Mouse (Mus musculus) layer of hippocampus, adult 8-10 months (tissue): ENCODE results near the gene Aak1. TPM values are rescaled to one million over a fixed set of nuclear protein-coding genes. Genes with fewer than 3 reads are reported as not detected.
"Not testable (repeated sequence)": the region's sequence is repeated elsewhere in the genome, so short reads cannot be mapped to it uniquely, and the experiment has no call there.

Experiments
- DNase-seq, 2 experiments: peaks; one replicate each; pipeline ENCODE4 v3.0.0; 2022; ENCODE audit warnings: low spot score in 2 of 2
- total RNA-seq, 4 experiments: library from RNA; stranded (reverse); gene quantifications; 2 replicates each; pipeline ENCODE4 v1.2.4; 2022

Aak1 gene
- total RNA-seq, 4 experiments from 2014 or later: 392 to 484 (median 448) TPM

DNA sequence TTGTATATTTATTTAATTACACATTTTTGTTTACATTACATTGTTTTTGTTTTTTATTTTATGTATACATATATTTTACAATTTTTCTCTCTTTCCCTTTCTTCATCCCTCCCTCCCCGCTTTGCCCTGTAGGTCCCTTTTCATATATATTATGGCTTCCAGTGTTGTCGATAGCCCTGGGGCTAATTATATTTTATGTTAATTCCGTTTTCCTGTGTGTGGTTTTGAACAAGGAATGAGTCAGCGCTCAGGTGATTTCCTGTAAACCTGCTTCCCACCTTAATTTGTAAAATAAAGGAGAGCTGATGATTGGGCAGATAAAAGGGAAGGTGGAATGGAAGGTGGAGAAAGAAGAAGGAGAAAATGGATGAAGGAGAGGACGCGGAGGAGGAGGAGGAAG, 159.6 kb downstream of the Aak1 start, which contains the start of gene Nfu1:
Nfu1 (plus strand) TSS at position 350 of the 400 bp plus-strand sequence.
- DNase-seq: no peak

DNA sequence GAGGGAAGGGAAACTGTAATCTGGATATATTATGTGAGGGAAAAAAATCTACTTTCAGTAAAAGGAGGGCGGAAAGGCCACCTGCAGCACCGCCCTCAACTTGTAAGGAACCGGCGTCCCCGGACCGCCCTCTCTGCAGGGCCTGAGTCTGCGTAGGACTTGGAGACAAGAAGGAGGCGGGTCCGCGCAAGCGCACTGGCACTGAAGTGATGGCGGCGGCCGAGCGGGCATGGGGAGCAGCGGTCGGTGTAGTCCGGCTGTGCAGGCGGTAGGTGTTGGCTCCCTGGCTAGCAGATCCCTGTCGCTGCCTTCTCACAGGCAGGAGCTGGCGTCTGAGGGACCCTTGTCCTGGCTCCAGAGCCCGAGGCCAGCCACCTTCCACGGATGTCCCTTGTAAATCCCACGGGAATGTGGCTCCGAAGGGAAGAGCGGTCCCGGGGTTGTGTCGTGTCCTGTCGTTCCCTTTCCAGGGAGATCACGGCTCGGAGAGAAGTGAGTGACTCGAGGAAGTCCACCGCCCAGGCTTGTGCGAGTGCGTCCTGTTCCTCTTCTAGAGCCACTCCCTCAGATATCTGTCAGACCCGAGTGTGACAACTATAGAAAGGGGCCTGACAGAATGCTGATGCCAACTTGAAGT, 160.5 kb downstream of the Aak1 start:
- DNase-seq: peak; percentile 90 to 94

- DNase-seq: no peak
Measured at GRCm38 (mm10) chr6:87016916-87017315, 167.6 kb downstream of the Aak1 start.

GRCm38 (mm10) chr6:87018874-87019273, 169.6 kb downstream of the Aak1 start:
- no peak for DNase-seq

DNA sequence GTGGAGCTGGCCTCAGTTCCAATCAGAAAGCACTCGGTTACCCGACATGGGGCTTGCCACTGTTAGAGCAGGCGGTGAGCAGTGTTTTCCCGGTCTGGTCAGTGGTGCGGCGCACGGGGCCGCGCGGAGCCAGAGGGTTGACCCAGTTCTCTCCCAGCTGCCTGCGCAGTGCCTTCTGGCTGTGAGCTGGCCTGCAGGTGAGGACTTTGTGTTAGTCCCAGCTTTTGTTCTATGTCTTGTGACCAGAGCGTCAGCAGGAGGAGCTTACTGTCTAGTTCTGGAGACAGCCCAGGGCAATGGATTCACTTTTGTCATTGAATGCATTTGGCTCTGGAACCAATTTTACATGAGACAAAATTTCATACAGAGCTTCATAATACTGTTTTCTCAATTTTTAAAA, 172.5 kb downstream of the Aak1 start:
- DNase-seq: no peak

- DNase-seq: no peak
Measured at GRCm38 (mm10) chr6:87026980-87027379, 177.7 kb downstream of the Aak1 start.

- no peak for DNase-seq
Measured at GRCm38 (mm10) chr6:87028881-87029280, 179.6 kb downstream of the Aak1 start.

GRCm38 (mm10) chr6:87031310-87031709, 182.0 kb downstream of the Aak1 start:
- DNase-seq: not testable (repeated sequence)

- DNase-seq: no peak
Measured at GRCm38 (mm10) chr6:87032401-87032800, 183.1 kb downstream of the Aak1 start.

GRCm38 (mm10) chr6:87034395-87034794, 185.1 kb downstream of the Aak1 start:
- DNase-seq: no peak

DNA sequence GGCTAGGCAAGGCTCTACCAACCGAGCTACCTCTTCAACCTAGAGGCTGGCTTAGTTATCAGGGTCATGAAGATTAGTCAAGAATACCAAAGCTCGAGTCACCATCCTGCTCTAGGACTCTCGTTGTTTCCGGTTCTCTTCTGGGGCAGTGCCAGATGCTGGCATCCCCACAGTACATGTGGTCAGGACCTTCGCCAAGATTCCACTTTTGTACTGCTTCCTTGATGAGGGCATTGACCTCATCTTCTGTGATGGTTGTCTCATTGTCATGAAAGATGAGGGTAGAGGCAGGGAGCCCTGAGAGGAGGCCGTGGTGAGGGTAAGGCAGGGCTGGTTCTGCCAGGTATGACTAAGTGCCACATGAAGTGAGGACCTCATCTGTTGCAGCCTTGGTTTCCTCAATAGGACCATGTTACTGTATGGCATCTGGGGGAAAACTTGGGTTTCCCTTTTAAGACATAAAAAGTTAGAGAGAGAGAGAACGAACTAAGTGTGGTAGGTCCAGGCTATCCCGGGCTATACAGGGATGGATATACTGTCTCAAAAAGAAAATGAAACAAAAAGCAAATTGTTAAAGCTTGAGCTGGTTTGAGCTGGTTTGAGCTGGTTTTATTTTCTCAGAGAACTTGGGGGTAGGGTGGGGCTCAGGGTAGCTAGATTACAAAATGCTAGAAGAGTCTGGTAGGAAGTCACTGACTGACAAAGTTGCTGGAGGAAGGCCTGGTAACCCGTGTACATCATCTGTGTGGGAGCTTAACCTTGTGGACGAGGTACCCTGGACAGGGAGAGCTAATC, 188.7 kb downstream of the Aak1 start:
- no peak for DNase-seq

- DNase-seq: no peak
Measured at GRCm38 (mm10) chr6:87039161-87039560, 189.8 kb downstream of the Aak1 start.

GRCm38 (mm10) chr6:87040971-87041370, 191.7 kb downstream of the Aak1 start:
- DNase-seq: no peak

DNA sequence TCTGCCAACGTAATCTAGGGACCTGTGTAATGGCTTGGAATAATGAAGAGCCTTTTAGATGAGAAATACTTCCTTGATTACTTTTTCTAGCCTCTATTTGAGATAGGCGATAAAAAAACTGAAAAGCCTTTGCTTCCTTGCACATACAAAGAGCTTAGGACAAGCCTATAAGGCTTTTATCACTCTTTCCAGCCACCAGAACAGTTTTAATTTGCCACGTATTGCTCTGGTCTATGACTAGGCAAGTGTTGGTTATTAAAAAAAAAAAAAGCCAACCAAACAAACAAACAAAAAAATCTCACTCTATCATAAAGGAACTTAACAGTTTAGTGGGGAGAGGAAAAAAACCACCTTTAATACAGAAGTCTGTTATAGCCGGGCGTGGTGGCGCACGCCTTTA, 192.1 kb downstream of the Aak1 start:
- DNase-seq: no peak

DNA sequence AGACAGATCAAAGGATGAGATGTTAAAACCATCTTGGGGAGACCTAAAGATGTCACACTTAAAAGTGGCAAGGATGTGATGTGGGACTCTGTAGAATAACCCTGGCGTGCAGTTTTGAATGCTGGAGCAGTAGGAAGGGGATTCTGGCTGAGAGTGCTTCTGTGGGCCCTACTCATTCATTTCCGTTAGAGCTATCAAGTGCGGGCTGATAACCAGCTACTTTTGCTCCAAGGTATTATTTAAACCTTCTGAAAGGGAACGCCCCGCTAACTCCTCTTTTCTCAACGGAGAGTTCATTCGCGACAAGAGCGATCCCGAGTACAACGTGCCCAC, 192.7 kb downstream of the Aak1 start:
- no peak for DNase-seq

DNA sequence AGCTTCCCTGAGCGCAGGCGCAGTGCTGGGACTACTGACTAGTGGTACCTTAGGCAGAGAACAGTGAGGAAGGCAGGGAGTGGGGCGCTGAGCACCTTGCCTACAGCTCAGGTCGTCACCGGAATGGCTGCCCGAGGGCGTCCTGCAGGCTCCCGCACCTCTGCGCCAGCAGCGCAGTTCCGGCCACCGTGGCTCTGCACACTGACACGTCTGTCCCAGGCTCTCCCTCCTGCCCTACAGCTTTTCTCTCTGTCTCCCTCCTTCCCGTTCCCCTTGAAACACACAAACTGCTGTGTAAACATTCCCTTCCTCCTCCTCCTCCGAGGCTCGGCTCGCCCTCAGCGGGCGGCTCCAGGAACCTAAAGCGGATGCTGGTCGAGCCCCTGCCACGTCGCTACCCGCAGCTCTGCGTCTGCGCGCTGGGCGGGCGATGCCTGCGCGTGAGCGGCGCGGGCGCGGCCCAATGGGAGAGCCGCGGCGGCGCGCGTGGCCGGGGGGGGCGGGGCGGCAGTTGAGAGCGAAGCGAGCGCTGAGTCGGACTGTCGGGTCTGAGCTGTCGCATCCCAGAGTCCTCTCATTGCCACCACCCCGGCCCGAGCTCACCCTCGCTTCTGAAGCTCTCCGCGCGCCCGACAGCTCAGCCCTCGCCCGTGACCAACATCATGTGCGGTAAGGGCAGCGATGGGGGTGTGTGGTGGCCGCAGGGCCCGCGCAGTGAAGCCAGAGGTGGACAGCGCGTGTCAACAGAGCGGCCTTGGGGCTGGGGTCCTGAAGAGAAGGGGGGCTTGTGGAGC, 193.2 kb downstream of the Aak1 start, which contains the start of gene Gfpt1:
Gfpt1 (plus strand) TSS at position 510 of the 794 bp plus-strand sequence.
- DNase-seq: peak; percentile 88 to 93

DNA sequence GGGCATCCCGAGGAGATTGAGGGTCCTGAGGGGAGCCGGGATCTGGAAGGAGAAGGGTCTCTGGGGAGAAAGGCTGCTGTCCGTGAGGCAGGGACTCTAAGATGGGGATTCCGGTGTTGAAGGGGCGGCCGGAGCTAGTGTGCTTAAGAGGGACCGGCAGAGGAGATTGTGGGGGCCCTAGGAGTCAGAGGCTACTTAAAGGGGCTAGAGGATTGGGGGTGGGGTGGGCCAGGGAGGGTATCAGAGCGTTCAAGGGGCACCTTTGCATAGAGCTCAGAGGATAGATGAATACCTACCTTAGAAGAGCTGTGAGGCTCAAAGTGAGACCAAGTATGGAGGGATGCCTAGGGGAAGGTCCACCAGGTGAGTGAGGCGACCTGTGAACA, 193.8 kb downstream of the Aak1 start:
- DNase-seq: no peak

DNA sequence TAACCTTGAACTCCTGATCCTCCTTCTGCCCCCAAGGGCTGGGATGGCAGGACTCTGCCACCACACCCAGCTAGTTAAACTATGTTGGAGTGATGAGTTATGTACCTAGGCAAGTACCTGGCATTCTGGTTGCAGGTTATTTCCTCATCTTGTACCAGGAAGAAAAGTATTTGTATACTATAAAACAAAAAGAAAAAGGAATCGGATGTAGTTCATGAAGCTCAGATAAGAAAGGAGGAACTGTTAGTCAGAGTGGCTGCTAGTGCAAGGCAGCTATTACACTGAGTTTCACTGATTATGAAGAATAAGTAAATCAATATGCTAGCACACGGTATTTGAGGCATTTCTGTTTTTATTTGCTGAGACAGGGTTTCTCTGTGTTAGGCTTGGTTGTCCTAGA, 195.6 kb downstream of the Aak1 start:
- DNase-seq: no peak

- DNase-seq: no peak
Measured at GRCm38 (mm10) chr6:87045507-87045906, 196.2 kb downstream of the Aak1 start.

GRCm38 (mm10) chr6:87048712-87049111, 199.4 kb downstream of the Aak1 start:
- DNase-seq: not testable (repeated sequence)

DNA sequence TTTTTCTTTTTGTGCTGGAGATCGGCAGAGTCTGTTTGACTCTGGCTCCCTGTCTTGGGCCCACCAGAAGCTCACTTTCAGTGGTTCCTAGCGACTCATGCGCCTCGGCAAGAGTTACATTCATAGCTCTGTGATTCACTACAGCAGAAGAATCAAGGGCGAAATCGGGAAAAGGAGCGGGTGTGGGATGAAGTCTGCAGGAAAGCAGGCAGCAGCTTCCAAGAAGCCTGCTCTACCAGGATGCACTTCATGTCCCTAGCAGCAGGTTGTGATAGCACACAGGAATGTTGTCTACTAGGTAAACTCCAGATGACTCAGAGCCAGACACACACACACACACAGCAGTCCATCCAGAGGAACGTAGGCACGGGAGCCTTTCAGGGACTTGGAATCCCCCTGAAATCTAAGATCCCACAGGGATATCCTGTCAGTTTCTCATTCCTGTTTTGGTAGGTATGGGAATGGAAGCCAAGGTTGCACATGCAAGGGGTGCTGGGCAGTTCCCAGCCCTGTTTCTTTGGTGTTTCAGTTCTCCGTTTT, 202.6 kb downstream of the Aak1 start:
- no peak for DNase-seq
